Mouse (Mus musculus) megakaryocyte, embryonic 14.5 days (primary cell): ENCODE data around the gene Ttc30a1.

ENCODE experiments used
- FLI1 ChIP-seq: IDR thresholded peaks from 2 replicates; pipeline ENCODE4 v1.6.1; 2012; ENCODE audit warnings: low read length, inconsistent platforms, mixed read lengths
- GATA1 ChIP-seq: IDR thresholded peaks from 3 replicates; pipeline ENCODE4 v1.6.1; 2012; ENCODE audit warnings: mixed read lengths, low read length, inconsistent platforms, borderline replicate concordance

DNA sequence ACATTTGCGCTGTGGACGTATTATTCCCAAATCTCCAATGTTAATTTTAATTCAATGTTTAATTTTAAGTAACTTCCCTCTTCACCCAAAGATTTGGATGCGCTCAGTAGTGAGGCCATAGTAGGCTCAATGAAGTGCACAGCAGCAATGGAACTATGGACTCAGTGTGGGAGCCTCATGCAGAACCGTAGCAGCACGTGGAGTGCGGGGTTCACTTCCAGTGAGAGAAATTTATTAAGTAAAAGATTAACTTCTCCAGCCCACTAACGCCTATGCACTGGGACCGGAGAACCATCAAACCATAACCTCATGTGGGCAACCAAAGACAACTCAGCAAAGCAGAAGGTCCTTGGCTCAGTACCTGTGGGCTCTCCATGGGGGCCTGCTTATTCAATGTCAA is 34.4 kb upstream of the Ttc30a1 start:
- TF ChIP-seq GATA1 (no peak), FLI1 (no peak)
